Mouse (Mus musculus): ENCODE measurements around the gene Patl2. TPM values are rescaled to one million over a fixed set of nuclear protein-coding genes. Genes with fewer than 3 reads are reported as not detected.
A peak's percentile ranks its signal among the peaks of the same experiment; 100 is the strongest.

Patl2 gene
- polyA plus RNA-seq, 1 experiment from 2014 or later: not detected

DNA sequence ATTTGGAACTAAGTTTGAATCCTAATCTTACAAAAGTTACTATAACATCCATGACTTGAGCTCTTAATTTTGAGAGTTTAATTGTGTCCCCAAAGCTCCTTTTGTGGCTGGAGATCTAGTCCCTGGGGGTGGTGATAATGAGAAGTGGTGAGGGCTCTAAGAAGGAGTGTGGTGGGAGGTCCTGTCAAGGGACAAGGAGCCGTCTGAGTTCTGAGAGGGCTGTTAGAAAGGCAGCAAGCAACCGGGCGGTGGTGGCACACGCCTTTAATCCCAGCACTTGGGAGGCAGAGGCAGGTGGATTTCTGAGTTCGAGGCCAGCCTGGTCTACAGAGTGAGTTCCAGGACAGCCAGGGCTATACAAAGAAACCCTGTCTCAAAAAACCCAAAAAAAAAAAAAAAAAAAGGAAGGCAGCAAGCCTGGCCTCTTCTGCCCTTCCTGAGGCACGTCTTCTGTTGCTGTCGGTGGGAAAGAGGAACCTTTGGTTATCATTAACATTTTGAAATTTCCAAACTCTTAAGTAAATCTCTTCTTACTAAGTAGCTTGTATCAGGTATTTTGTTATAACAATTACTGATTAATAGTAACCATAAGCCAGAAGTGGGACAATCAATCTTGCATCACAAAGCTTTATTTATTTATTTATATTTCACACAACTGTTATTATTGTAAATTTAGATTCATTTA, 32.2 kb downstream of the Patl2 start:
- H3K9me3 ChIP-seq (replicated peaks; ENCODE audit: control insufficient read depth, low read length): no peaks in the 10 kb centered on the region
- WGBS (ENCODE audit: insufficient replicate concordance): 81% methylated on average over 7 of the region's 7 CpGs

GRCm38 (mm10) chr2:122152850-122153249, 33.1 kb downstream of the Patl2 start:
- no peak overlapping the region for H3K4me2 ChIP-seq
- no peaks in the 10 kb centered on the region for H3K9me3 ChIP-seq (replicated peaks; ENCODE audit: control insufficient read depth, low read length)
- no peak overlapping the region for H3K27ac ChIP-seq (ENCODE audit: low read depth, low read length)
- no peak for ATAC-seq (replicated peaks; ENCODE audit: insufficient number of reproducible peaks, low FRiP score, low TSS enrichment)
- H3K4me3 ChIP-seq (ENCODE audit: low read depth, low read length): no peak overlapping the region
- H3K36me3 ChIP-seq (ENCODE audit: control insufficient read depth, insufficient read depth, low read length): no peaks in the 10 kb centered on the region
- H3K4me1 ChIP-seq (ENCODE audit: control insufficient read depth, insufficient read depth, low read length): peaks cover 5% of the 10 kb centered on the region
- H3K9ac ChIP-seq (ENCODE audit: low read depth, low read length): no peak overlapping the region
- 83% methylated on average over 3 of the region's 3 CpGs for WGBS (ENCODE audit: insufficient replicate concordance)
- H3K27me3 ChIP-seq (ENCODE audit: control insufficient read depth, insufficient read depth, low read length): no peaks in the 10 kb centered on the region

More for the DNA sequence above, 32.2 kb downstream of the Patl2 start:
- Histone ChIP-seq H3K4me3 (ENCODE audit: low read depth, low read length) (no peak overlapping the region), H3K4me1 (ENCODE audit: control insufficient read depth, insufficient read depth, low read length) (peaks cover 5% of the 10 kb centered on the region), H3K27me3 (ENCODE audit: control insufficient read depth, insufficient read depth, low read length) (no peaks in the 10 kb centered on the region), H3K9ac (ENCODE audit: low read depth, low read length) (no peak overlapping the region), H3K27ac (ENCODE audit: low read depth, low read length) (no peak overlapping the region), H3K36me3 (ENCODE audit: control insufficient read depth, insufficient read depth, low read length) (no peaks in the 10 kb centered on the region), H3K4me2 (no peak overlapping the region)
- ATAC-seq (replicated peaks; ENCODE audit: insufficient number of reproducible peaks, low FRiP score, low TSS enrichment): no peak

GRCm38 (mm10) chr2:122151221-122151620, 34.8 kb downstream of the Patl2 start:
- no peak overlapping the region for H3K9ac ChIP-seq (ENCODE audit: low read depth, low read length)
- H3K4me3 ChIP-seq (ENCODE audit: low read depth, low read length): no peak overlapping the region
- ATAC-seq (replicated peaks; ENCODE audit: insufficient number of reproducible peaks, low FRiP score, low TSS enrichment): no peak
- 76% methylated on average over 1 of the region's 1 CpGs for WGBS (ENCODE audit: insufficient replicate concordance)
- no peak overlapping the region for H3K27ac ChIP-seq (ENCODE audit: low read depth, low read length)
- H3K36me3 ChIP-seq (ENCODE audit: control insufficient read depth, insufficient read depth, low read length): no peaks in the 10 kb centered on the region
- H3K4me2 ChIP-seq: no peak overlapping the region
- H3K27me3 ChIP-seq (ENCODE audit: control insufficient read depth, insufficient read depth, low read length): no peaks in the 10 kb centered on the region
- H3K9me3 ChIP-seq (replicated peaks; ENCODE audit: control insufficient read depth, low read length): no peaks in the 10 kb centered on the region
- H3K4me1 ChIP-seq (ENCODE audit: control insufficient read depth, insufficient read depth, low read length): peaks cover 5% of the 10 kb centered on the region

- no peak for ATAC-seq (replicated peaks; ENCODE audit: insufficient number of reproducible peaks, low FRiP score, low TSS enrichment)
- Histone ChIP-seq H3K27ac (ENCODE audit: low read depth, low read length) (no peak overlapping the region), H3K4me2 (no peak overlapping the region), H3K9ac (ENCODE audit: low read depth, low read length) (no peak overlapping the region), H3K9me3 (replicated peaks; ENCODE audit: control insufficient read depth, low read length) (no peaks in the 10 kb centered on the region), H3K4me3 (ENCODE audit: low read depth, low read length) (no peak overlapping the region), H3K36me3 (ENCODE audit: control insufficient read depth, insufficient read depth, low read length) (no peaks in the 10 kb centered on the region), H3K27me3 (ENCODE audit: control insufficient read depth, insufficient read depth, low read length) (no peaks in the 10 kb centered on the region), H3K4me1 (ENCODE audit: control insufficient read depth, insufficient read depth, low read length) (peaks cover 5% of the 10 kb centered on the region)
- WGBS (ENCODE audit: insufficient replicate concordance): 72% methylated on average over 3 of the region's 3 CpGs
These were observed 36.3 kb downstream of the Patl2 start for GRCm38 (mm10) chr2:122149716-122150115.

- WGBS (ENCODE audit: insufficient replicate concordance): 86% methylated on average over 6 of the region's 6 CpGs
- no peak overlapping the region for H3K27ac ChIP-seq (ENCODE audit: low read depth, low read length)
- no peak overlapping the region for H3K9ac ChIP-seq (ENCODE audit: low read depth, low read length)
- H3K4me2 ChIP-seq: peak overlapping the region; percentile 81; the same call in 1 of the 2 replicates
- no peaks in the 10 kb centered on the region for H3K27me3 ChIP-seq (ENCODE audit: control insufficient read depth, insufficient read depth, low read length)
- H3K36me3 ChIP-seq (ENCODE audit: control insufficient read depth, insufficient read depth, low read length): no peaks in the 10 kb centered on the region
- no peak overlapping the region for H3K4me3 ChIP-seq (ENCODE audit: low read depth, low read length)
- no peak for ATAC-seq (replicated peaks; ENCODE audit: insufficient number of reproducible peaks, low FRiP score, low TSS enrichment)
- H3K4me1 ChIP-seq (ENCODE audit: control insufficient read depth, insufficient read depth, low read length): peaks cover 5% of the 10 kb centered on the region
- no peaks in the 10 kb centered on the region for H3K9me3 ChIP-seq (replicated peaks; ENCODE audit: control insufficient read depth, low read length)
These were observed 36.7 kb downstream of the Patl2 start for GRCm38 (mm10) chr2:122149316-122149715.

DNA sequence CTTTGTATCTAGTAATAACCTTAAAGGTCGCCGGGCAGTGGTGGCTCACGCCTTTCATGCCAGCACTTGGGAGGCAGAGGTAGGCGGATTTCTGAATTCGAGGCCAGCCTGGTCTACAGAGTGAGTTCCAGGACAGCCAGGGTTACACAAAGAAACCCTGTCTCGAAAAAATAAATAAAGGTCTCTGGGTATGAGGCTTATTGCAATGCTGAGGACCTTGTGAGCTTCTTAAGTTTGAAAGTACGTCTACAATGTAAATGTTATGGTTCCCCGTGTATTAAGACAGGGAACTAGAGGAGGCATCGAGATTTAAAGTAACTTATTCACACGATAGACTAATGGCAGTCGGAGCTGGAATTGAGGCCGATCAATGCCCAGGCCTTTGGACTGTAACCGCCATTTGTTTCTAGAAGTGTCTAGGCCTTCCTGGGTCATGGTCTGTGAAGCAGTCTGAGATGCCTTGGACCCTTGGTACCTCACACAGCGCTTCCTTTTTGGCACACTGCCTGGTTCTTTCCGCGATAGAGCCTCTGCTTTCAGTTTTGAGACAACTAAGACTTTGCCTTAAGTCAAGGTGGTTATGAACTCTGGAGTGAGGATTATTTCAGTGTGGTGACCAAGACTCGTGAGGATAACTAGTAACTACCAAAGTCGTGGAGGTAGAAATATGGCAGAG, 37.6 kb downstream of the Patl2 start:
- ATAC-seq (replicated peaks; ENCODE audit: insufficient number of reproducible peaks, low FRiP score, low TSS enrichment): no peak
- Histone ChIP-seq H3K9me3 (replicated peaks; ENCODE audit: control insufficient read depth, low read length) (no peaks in the 10 kb centered on the region), H3K9ac (ENCODE audit: low read depth, low read length) (peak overlapping the region; percentile 87), H3K27ac (ENCODE audit: low read depth, low read length) (peak overlapping the region; percentile 76), H3K4me3 (ENCODE audit: low read depth, low read length) (peak overlapping the region; percentile 73), H3K4me2 (peak overlapping the region; percentile 81), H3K27me3 (ENCODE audit: control insufficient read depth, insufficient read depth, low read length) (no peaks in the 10 kb centered on the region), H3K36me3 (ENCODE audit: control insufficient read depth, insufficient read depth, low read length) (no peaks in the 10 kb centered on the region), H3K4me1 (ENCODE audit: control insufficient read depth, insufficient read depth, low read length) (peaks cover 5% of the 10 kb centered on the region)
- WGBS (ENCODE audit: insufficient replicate concordance): 31% methylated on average over 18 of the region's 18 CpGs

DNA sequence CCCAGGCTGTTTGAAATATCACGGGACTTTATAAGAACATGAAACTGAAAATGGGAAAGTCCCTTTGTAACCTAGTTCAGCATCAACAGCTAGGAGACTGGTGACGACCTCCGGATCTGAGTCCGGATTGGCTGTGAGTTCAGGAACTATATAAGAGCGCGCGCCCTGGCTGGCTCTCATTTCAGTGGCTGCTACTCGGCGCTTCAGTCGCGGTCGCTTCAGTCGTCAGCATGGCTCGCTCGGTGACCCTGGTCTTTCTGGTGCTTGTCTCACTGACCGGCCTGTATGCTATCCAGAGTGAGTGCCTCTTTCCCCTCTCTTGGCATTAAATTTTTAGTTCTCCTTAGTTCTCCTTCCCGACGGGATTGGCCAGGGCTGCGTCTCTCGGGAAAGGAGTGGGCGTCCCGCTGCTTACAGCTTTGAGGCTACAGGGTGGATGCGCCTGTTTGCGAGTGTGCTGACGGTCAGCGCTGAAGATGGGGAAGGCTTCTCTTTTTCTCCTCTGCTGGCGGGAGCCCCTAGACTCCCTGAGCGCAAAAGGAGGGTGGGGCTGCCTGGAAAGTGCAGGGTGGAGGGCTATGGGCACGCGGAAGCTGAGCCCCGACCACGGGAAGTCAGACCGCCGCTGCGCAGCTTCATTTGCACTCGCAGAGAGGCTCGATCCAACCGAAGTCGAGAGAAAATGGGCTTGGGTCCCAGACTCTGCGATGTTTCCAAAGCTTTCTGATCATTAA, 38.3 kb downstream of the Patl2 start, which contains the start of gene B2m:
B2m (plus strand) TSS at position 179 of the 734 bp plus-strand sequence.
- peak within 1 kb of the TSS; percentile 76 for H3K27ac ChIP-seq (ENCODE audit: low read depth, low read length)
- under 1% methylated on average over 40 of the region's 40 CpGs for WGBS (ENCODE audit: insufficient replicate concordance)

DNA sequence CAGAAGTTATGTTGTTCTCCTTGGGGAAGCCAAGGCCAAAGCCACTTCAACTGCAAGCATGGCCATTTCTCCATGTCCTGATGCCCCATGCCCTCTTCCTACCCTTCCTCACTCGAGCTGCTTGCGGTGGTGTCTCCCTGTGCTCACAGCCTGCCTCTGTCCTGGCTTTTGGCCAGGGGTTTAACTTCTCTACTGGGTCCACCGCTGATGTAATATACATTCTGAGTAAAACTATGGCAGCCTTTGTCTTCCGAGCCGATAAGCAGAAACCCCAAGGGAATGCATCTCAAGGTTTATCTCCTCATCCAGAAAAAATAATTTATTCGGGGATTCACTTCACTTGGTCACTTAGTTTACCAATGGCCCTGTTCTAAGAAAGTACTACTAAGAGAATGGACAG, 39.3 kb downstream of the Patl2 start:
- H3K4me1 ChIP-seq (ENCODE audit: control insufficient read depth, insufficient read depth, low read length): peaks cover 5% of the 10 kb centered on the region
- H3K36me3 ChIP-seq (ENCODE audit: control insufficient read depth, insufficient read depth, low read length): no peaks in the 10 kb centered on the region
- H3K4me2 ChIP-seq: peak overlapping the region; percentile 81; the same call in 1 of the 2 replicates
- no peak for ATAC-seq (replicated peaks; ENCODE audit: insufficient number of reproducible peaks, low FRiP score, low TSS enrichment)
- no peaks in the 10 kb centered on the region for H3K27me3 ChIP-seq (ENCODE audit: control insufficient read depth, insufficient read depth, low read length)
- H3K4me3 ChIP-seq (ENCODE audit: low read depth, low read length): no peak overlapping the region
- 65% methylated on average over 6 of the region's 6 CpGs for WGBS (ENCODE audit: insufficient replicate concordance)
- no peaks in the 10 kb centered on the region for H3K9me3 ChIP-seq (replicated peaks; ENCODE audit: control insufficient read depth, low read length)
- H3K9ac ChIP-seq (ENCODE audit: low read depth, low read length): no peak overlapping the region
- no peak overlapping the region for H3K27ac ChIP-seq (ENCODE audit: low read depth, low read length)

More for the DNA sequence above, 38.3 kb downstream of the Patl2 start, which contains the start of gene B2m:
- peak; percentile 95 for ATAC-seq (replicated peaks; ENCODE audit: insufficient number of reproducible peaks, low FRiP score, low TSS enrichment)
- Histone ChIP-seq H3K27me3 (ENCODE audit: control insufficient read depth, insufficient read depth, low read length) (no peaks in the 10 kb centered on the region), H3K9me3 (replicated peaks; ENCODE audit: control insufficient read depth, low read length) (no peaks in the 10 kb centered on the region), H3K9ac (ENCODE audit: low read depth, low read length) (peak within 1 kb of the TSS; percentile 87), H3K4me1 (ENCODE audit: control insufficient read depth, insufficient read depth, low read length) (peaks cover 5% of the 10 kb centered on the region), H3K4me2 (peak within 1 kb of the TSS; percentile 81), H3K4me3 (ENCODE audit: low read depth, low read length) (peak within 1 kb of the TSS; percentile 73), H3K36me3 (ENCODE audit: control insufficient read depth, insufficient read depth, low read length) (no peaks in the 10 kb centered on the region)

Measured in heart, embryonic 11.5 days (tissue).